Mouse (Mus musculus) layer of hippocampus, postnatal 14 days (tissue): ENCODE measurements around the gene Ccdc152. TPM values are rescaled to one million over a fixed set of nuclear protein-coding genes. Genes with fewer than 3 reads are reported as not detected.

Experiments used
- DNase-seq, 2 experiments: peaks; one replicate each; pipeline ENCODE4 v3.0.0; 2021 to 2022; ENCODE audit warnings: low spot score in 2 of 2, mixed read lengths in 1 of 2
- total RNA-seq, 2 experiments: library from RNA; stranded (reverse); gene quantifications; 2 replicates each; pipeline ENCODE4 v1.2.3; 2021

The Ccdc152 gene
- total RNA-seq, 2 experiments from 2014 or later: not detected

- DNase-seq: no peak
Measured at GRCm38 (mm10) chr15:3231004-3231403, 72.3 kb downstream of the Ccdc152 start.

Other genes starting within 250 kb of the Ccdc152 start
- 100 to 1,000 TPM; 337 to 401 TPM for gene Selenop, start 35.0 kb downstream of the Ccdc152 start, total RNA-seq